Mouse (Mus musculus) layer of hippocampus, postnatal 10 days (tissue): ENCODE measurements around the gene Slc6a5. TPM values are rescaled to one million over a fixed set of nuclear protein-coding genes. Genes with fewer than 3 reads are reported as not detected.
A peak's percentile ranks its signal among the peaks of the same experiment; 100 is the strongest.
"Not testable (repeated sequence)": the region's sequence is repeated elsewhere in the genome, so short reads cannot be mapped to it uniquely, and the experiment has no call there.

Source experiments
- DNase-seq, 2 experiments: peaks; one replicate each; pipeline ENCODE4 v3.0.0; 2021; ENCODE audit warnings: low spot score in 2 of 2
- total RNA-seq, 2 experiments: library from RNA; stranded (reverse); gene quantifications; 2 replicates each; pipeline ENCODE4 v1.2.3; 2021

The Slc6a5 gene
- total RNA-seq, 2 experiments from 2014 or later: 0.11 to 0.16 TPM

- DNase-seq: no peak
Measured at GRCm38 (mm10) chr7:49913164-49913563, 3.2 kb downstream of the Slc6a5 start.

- no peak for DNase-seq
Measured at GRCm38 (mm10) chr7:49913728-49914328, 3.9 kb downstream of the Slc6a5 start.

DNA sequence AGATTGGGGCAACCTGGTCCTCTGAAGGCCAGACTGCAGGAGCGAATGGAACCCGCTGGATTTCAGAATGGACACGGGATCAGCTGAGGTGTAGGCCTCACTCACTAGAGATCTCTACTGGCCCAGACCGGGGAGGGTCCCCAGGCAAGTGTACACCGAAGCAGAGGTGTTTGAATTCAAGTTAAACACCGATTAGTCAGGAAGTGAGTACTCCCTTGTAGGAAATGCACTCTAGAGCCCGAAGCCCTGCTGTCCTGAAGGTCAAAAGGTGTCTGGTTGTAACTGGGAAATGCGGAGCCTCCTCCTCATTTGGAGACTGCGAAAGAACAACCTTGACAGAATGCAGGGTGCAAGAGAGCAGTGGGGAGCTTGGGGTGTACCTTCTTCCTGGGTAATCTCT is 5.0 kb downstream of the Slc6a5 start:
- DNase-seq: no peak

DNA sequence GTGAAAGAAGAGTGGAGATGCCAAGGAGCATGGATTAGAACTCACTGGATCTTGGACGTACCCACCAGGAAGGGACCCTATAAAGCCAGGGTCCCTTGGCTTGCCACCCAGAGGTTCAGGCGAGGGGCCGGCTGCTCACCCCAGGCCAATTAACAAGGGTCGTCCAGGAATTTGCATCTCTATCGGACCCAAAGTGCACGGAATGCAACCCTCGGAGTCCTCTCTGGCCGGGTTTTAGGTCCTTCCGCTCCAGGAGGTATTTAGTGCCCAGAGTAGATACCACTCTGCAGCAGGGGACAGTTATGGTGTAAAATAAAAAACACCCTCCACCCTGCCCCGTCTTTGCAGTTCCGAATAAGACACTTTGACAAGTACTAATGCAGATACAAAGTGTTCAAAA is 5.5 kb downstream of the Slc6a5 start:
- no peak for DNase-seq

GRCm38 (mm10) chr7:49919494-49919893 is 9.5 kb downstream of the Slc6a5 start:
- no peak for DNase-seq

DNA sequence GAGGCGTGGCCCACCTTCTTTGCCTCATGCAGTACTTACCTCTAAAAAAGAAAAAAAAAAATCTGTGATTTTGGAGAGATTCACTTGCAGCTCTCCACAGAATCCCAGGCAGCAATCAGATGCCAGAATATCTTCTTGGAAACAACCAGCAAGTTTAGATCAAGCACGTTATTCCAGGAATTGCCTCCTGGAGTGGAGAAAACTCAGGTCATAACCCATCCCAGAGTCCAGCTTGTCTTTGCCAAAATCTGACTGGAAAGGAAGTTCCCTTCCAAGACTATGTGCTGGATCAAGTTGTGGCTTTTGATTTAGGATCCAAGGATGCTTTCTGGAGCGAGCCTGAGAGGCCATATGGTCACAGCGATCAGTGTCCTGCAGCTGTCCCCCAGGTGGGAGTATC is 10.8 kb downstream of the Slc6a5 start:
- no peak for DNase-seq

DNA sequence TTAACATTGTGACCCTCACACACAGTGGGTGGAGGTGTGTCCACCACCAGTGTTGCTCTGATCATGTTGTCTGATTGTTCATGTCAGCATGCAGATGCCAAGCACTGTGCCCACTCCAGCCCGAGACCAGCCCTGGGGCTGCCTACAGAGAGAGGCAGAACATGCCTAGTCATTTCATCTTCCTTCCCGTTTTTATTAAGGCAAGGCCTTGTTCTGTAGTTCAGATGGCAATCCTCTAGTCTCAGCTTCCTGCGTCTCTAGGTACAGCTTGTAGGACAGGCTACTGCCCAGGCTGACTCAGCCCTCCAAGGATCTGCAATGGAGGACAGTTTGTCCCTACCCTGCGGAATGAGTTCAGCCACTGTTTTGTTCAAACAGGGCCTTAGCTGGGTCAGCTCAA is 13.0 kb downstream of the Slc6a5 start:
- DNase-seq: peak; percentile 36 to 38

GRCm38 (mm10) chr7:49923376-49923775 is 13.4 kb downstream of the Slc6a5 start:
- DNase-seq: peak; percentile 90

DNA sequence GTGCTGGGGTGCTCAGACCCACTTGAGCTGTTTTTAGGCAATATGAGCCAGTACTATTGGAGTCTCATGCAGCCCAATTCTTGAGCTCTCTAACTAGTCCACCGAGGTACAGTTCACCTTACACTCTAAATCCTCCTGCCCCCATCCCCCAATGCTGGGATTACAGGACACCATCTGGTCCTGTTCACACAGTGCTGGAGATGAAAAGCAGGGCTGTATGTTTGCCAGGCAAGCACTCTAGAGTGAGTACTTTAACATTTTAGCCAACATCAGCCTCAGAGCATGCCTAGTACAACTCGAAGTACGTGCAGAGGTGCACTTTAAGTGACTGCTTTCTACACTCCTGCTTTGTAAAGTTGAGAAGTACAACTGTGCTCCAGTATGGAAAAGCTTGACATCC is 18.6 kb downstream of the Slc6a5 start:
- DNase-seq: no peak

DNA sequence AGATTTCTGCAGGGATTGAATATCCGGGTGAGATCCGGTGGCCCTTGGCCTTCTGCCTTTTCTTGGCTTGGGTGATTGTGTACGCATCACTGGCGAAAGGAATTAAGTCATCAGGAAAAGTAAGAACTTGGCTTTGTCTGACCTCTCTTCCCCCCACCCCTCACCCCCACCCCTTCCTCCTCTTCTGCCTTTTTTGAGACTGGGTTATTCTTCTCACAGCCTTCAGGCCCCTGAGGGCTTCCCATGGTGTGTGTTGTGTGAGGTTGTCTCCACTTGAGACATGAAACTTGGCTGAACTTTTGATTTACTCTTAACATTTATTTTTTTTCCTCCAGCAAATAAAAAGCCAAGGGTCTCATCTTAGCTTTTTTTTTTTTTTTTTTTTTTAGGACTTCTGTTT is 20.1 kb downstream of the Slc6a5 start:
- no peak for DNase-seq

- DNase-seq: not testable (repeated sequence)
Measured at GRCm38 (mm10) chr7:49933386-49934115, 23.6 kb downstream of the Slc6a5 start.

DNA sequence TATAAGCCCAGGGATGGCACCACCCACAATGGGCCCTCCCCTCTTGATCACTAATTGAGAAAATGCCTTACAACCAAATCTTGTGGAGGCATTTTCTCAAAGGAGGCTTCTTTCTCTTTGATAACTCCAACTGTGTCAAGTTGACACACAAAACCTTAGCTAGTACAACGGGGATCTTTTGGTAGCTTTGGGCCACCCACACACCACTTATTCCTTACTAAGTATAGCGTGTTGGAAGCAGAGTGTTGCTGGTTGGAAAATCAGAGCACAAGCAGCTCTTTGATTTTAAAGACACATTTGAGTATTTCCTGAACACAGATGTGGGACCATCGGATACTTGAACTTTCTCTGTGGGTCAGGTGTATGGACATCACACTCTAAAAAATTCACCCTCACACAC is 26.9 kb downstream of the Slc6a5 start:
- DNase-seq: no peak

GRCm38 (mm10) chr7:49942023-49942422 is 32.1 kb downstream of the Slc6a5 start:
- DNase-seq: no peak

- no peak for DNase-seq
Measured at GRCm38 (mm10) chr7:49942490-49942889, 32.5 kb downstream of the Slc6a5 start.

DNA sequence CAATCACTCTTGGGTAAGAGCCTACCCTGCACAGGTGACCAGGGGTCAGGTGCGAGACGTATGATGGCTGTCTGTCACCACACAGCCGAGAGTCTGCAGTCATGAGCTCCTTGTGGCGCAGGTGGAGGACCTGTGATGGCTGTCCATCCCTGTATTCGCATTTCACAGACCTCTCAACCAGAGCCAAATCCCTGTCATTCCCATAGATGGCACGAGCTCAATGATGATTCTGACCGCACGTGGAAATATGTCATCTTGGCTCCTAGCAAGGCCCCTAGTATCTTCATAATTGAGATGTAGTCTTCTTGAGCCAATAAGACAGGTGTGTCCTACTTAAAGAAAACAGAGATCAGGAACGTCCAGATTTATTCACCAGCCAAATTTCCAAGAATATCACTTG is 36.7 kb downstream of the Slc6a5 start:
- no peak for DNase-seq

GRCm38 (mm10) chr7:49953546-49954181 is 43.7 kb downstream of the Slc6a5 start:
- peak in 1 of 2 experiments; percentile 24 for DNase-seq

- DNase-seq: no peak
Measured at GRCm38 (mm10) chr7:49954834-49955233, 44.9 kb downstream of the Slc6a5 start.

DNA sequence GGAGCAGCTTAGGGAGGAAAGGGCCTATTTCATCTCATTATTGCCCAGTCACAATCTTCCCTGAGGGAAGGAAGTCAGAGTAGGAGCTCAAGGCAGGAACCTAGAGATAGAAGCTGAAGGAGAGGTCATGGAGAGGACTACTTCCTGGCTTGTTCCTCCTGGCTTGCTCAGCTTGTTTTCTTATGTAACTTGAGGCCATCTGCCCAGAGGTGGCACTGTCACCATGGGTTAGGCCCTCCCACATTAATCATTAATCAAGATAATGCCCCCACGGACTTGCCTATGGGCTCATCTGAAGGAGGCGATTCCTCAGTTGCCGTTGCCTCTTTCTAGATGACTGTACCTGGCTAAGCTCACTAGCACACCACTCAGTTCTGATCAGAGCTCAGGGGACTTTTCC is 47.2 kb downstream of the Slc6a5 start:
- DNase-seq: no peak

DNA sequence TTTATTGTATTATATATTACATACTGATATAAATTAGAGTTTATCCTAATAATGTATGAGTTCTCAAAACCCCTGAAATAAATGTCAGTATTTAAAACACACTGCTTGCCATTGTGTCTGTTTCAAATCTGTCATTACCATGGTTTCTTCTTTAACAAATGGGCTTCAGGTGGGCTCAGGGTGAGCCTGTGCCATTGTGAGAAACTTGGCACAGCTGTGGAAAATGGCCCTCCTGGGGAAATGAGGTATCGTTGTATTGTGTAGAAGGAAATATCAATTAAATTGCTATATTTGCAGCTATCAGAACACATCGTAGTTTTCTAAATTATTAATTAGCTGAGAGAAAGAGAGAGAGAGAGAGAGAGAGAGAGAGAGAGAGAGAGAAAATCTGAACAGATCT is 53.8 kb downstream of the Slc6a5 start:
- no peak for DNase-seq

DNA sequence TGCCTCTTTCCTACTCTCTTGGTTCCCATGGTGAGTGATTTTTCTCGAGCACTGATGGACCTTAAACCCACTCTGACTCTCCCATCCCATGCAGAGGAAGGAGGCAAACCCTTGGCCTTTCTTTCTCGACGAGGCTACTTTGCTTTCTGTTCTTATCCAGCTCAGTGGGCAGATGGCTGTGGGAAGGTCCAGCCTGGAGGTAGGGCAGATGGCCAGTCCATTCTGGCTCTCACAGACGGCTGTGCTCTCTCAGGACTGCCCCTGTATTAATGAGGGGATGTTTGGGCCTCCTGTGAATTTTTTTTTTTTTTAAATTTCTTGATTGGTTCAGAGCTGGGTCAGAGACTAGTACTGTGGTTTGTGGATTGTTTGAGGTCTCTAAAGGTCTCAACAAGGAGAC is 59.6 kb downstream of the Slc6a5 start:
- DNase-seq: no peak

GRCm38 (mm10) chr7:49974841-49975440 is 65.0 kb downstream of the Slc6a5 start, which contains the start of gene Nell1:
Nell1 (plus strand) TSS chr7:49974864.
- DNase-seq: peak; percentile 35 to 53
